Mouse (Mus musculus) ES-E14 (cell line): Measurements from ENCODE around the gene Pex14.

Source experiments
- CHD2 ChIP-seq: IDR thresholded peaks from 2 replicates; pipeline ENCODE4 v1.6.1; 2014; ENCODE audit warnings: mild to moderate bottlenecking, low read depth, low read length, inconsistent platforms
- HCFC1 ChIP-seq: IDR thresholded peaks from 2 replicates; pipeline ENCODE4 v1.6.1; 2012; ENCODE audit warnings: low read length, inconsistent platforms, borderline replicate concordance; ENCODE audit not compliant: insufficient read depth

DNA sequence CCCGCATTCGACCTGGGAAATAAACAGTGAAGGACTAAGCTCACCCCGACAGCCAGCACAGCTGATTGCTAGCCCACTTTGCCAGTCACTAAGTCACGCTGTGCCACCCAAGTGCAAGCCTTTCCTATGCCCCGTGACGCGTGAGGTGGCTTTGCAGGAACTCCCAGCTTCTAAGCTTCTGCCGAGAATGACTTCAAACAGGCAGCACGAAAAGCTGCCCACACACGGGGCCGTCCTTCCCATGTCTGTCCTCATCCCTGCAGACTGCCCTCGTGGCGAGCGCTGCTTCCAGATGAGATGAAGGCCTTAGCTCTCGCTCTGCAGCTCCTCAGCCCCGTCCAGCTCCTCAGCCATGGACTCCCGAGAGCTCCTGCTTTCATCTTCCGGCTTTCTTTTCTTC is 28.8 kb upstream of the Pex14 start:
- no peak for TF ChIP-seq HCFC1
- TF ChIP-seq CHD2: no peak
